Mouse (Mus musculus) G1E (cell line): Measurements from ENCODE around the gene Atxn7l2. TPM values are rescaled to one million over a fixed set of nuclear protein-coding genes. Genes with fewer than 3 reads are reported as not detected.
"Not testable (repeated sequence)": the region's sequence is repeated elsewhere in the genome, so short reads cannot be mapped to it uniquely, and the experiment has no call there.

Experiments used
- ATAC-seq: 2 replicates; pipeline ENCODE4 v1.8.0; 2016; ENCODE audit warnings: mild to moderate bottlenecking; ENCODE audit not compliant: insufficient number of reproducible peaks, poor library complexity, low FRiP score, severe bottlenecking; ENCODE audit errors: extremely low read depth
- DNase-seq: peaks from one replicate; pipeline ENCODE4 v3.0.0; 2012; ENCODE audit warnings: low spot score
- H3K27me3 ChIP-seq: 2 replicates; pipeline ENCODE4 v1.6.1; 2012; ENCODE audit warnings: mild to moderate bottlenecking, low read length, inconsistent platforms; ENCODE audit not compliant: insufficient read depth
- H3K36me3 ChIP-seq: replicated peaks from 2 replicates; pipeline ENCODE3; 2012; ENCODE audit warnings: mild to moderate bottlenecking, inconsistent platforms
- H3K4me1 ChIP-seq: 2 replicates; pipeline ENCODE4 v1.6.1; 2012; ENCODE audit warnings: low read depth, low read length, inconsistent platforms, mixed read lengths; ENCODE audit not compliant: insufficient read depth
- H3K4me3 ChIP-seq: 2 replicates; pipeline ENCODE4 v1.5.1; 2012; ENCODE audit warnings: low read depth, mild to moderate bottlenecking, inconsistent platforms, low read length, moderate library complexity, mixed read lengths
- H3K9me3 ChIP-seq: replicated peaks from 2 replicates; pipeline ENCODE4 v1.6.1; 2012; ENCODE audit warnings: inconsistent platforms
- CTCF ChIP-seq: IDR thresholded peaks from 2 replicates; pipeline ENCODE4 v1.5.1; 2012; ENCODE audit warnings: low read depth, low read length, inconsistent platforms, mixed read lengths
- GATA1 ChIP-seq: IDR thresholded peaks from 2 replicates; pipeline ENCODE4 v1.6.1; 2012; ENCODE audit warnings: borderline replicate concordance, low read length, inconsistent platforms, mixed read lengths
- GATA2 ChIP-seq: IDR thresholded peaks from 2 replicates; pipeline ENCODE4 v1.6.1; 2012; ENCODE audit warnings: low read depth, low read length, inconsistent platforms, borderline replicate concordance
- POLR2AphosphoS5 ChIP-seq: IDR thresholded peaks from 2 replicates; pipeline ENCODE4 v1.6.1; 2012; ENCODE audit warnings: low read depth, low read length, inconsistent platforms; ENCODE audit not compliant: insufficient replicate concordance
- TAL1 ChIP-seq: conservative IDR thresholded peaks from 2 replicates; pipeline ENCODE4 v1.6.1; 2012; ENCODE audit warnings: low read depth, low read length, inconsistent platforms, mixed read lengths
- polyA plus RNA-seq: library from polyadenylated mRNA; stranded (reverse); fragments of >175 nt; gene quantifications from 2 replicates; pipeline ENCODE4 v1.2.3, GENCODE M21; 2012
- total RNA-seq, 2 experiments: library from RNA; stranded (forward) in 1 of 2; stranded (reverse) in 1 of 2; fragments of 200-1000 nt in 1 of 2; fragments of >200 nt in 1 of 2; fragmentation: Nextera tagmentation in 1 of 2; gene quantifications; 2 replicates each; pipeline ENCODE4 v1.2.3; 2014 to 2017

Gene Atxn7l2
- total RNA-seq (2014; fragmentation: Nextera tagmentation), result 8.0 and 8.6 TPM in 2 replicates
- total RNA-seq (2017), result 2.1 and 2.7 TPM in 2 replicates
- 17.0 and 19.7 TPM in 2 replicates for polyA plus RNA-seq

- peaks cover 32% of the 10 kb centered on the region for H3K36me3 ChIP-seq
- H3K4me3 ChIP-seq, result peak within 1 kb of the TSS; percentile 77
- ATAC-seq (peak; percentile 68), DNase-seq (peak; percentile 74)
- TF ChIP-seq TAL1, result no peak
- no peak for TF ChIP-seq GATA1
- 0 out of 2 replicates have a peak, but pooled peaks have one; percentile 20 for TF ChIP-seq POLR2AphosphoS5
- H3K9me3 ChIP-seq, result no peaks in the 10 kb centered on the region
- peaks cover 34% of the 10 kb centered on the region for H3K4me1 ChIP-seq
- no peaks in the 10 kb centered on the region; the same call in 1 of the 2 replicates for H3K27me3 ChIP-seq
Observed at GRCm38 (mm10) chr3:108210771-108211139, at the start of gene Atxn7l2. TSS of gene Atxn7l2 (minus strand) at chr3:108210934.

GRCm38 (mm10) chr3:108259319-108259718 is 48.6 kb upstream of the Atxn7l2 start:
- Histone ChIP-seq H3K4me3 (no peak overlapping the region; the same call in 1 of the 2 replicates), H3K4me1 (peaks cover 28% of the 10 kb centered on the region), H3K36me3 (peaks cover 37% of the 10 kb centered on the region), H3K27me3 (no peaks in the 10 kb centered on the region), H3K9me3 (no peaks in the 10 kb centered on the region)
- ATAC-seq (peak; percentile 54), DNase-seq (peak; percentile 43)
- TF ChIP-seq GATA1, result no peak
- no peak for TF ChIP-seq GATA2
- TF ChIP-seq POLR2AphosphoS5, result no peak

- H3K36me3 ChIP-seq, result peaks cover 35% of the 10 kb centered on the region
- H3K4me3 ChIP-seq, result peak overlapping the region; percentile 85
- H3K9me3 ChIP-seq, result no peaks in the 10 kb centered on the region
- H3K4me1 ChIP-seq, result peaks cover 25% of the 10 kb centered on the region
- DNase-seq, result no peak
- ATAC-seq, result no peak
- no peaks in the 10 kb centered on the region for H3K27me3 ChIP-seq
- TF ChIP-seq CTCF (no peak), GATA2 (no peak), GATA1 (no peak), TAL1 (no peak), POLR2AphosphoS5 (no peak)
Observed at GRCm38 (mm10) chr3:108257831-108258500, 47.2 kb upstream of the Atxn7l2 start.

GRCm38 (mm10) chr3:108256719-108257637 is 46.2 kb upstream of the Atxn7l2 start, which contains the start of gene Psma5:
TSS of gene Psma5 (plus strand) at chr3:108256926.
- ATAC-seq (peak; percentile 96), DNase-seq (peak; percentile 95)
- peaks cover 27% of the 10 kb centered on the region for H3K36me3 ChIP-seq
- TF ChIP-seq TAL1, result no peak
- TF ChIP-seq CTCF, result no peak
- TF ChIP-seq GATA2, result no peak
- no peak for TF ChIP-seq POLR2AphosphoS5
- TF ChIP-seq GATA1, result no peak
- H3K4me3 ChIP-seq, result peak within 1 kb of the TSS; percentile 85
- H3K27me3 ChIP-seq, result no peaks in the 10 kb centered on the region
- H3K4me1 ChIP-seq, result peaks cover 25% of the 10 kb centered on the region
- no peaks in the 10 kb centered on the region for H3K9me3 ChIP-seq

GRCm38 (mm10) chr3:108246857-108247256 is 36.1 kb upstream of the Atxn7l2 start:
- ATAC-seq (no peak), DNase-seq (no peak)
- no peaks in the 10 kb centered on the region for H3K9me3 ChIP-seq
- H3K4me1 ChIP-seq, result 0 out of 2 replicates have a peak, but pooled peaks cover 3% of the 10 kb centered on the region
- TF ChIP-seq POLR2AphosphoS5, result no peak
- no peak for TF ChIP-seq GATA1
- no peak for TF ChIP-seq GATA2
- no peak for TF ChIP-seq CTCF
- TF ChIP-seq TAL1, result no peak
- no peak overlapping the region for H3K4me3 ChIP-seq
- H3K36me3 ChIP-seq, result no peaks in the 10 kb centered on the region
- H3K27me3 ChIP-seq, result no peaks in the 10 kb centered on the region; the same call in none of the 2 replicates

- DNase-seq (no peak), ATAC-seq (no peak)
- H3K27me3 ChIP-seq, result peaks cover 6% of the 10 kb centered on the region; the same call in 1 of the 2 replicates
- H3K4me1 ChIP-seq, result no peaks in the 10 kb centered on the region
- H3K9me3 ChIP-seq, result no peaks in the 10 kb centered on the region
- no peak for TF ChIP-seq GATA1
- no peak overlapping the region for H3K4me3 ChIP-seq
- H3K36me3 ChIP-seq, result no peaks in the 10 kb centered on the region
Observed at GRCm38 (mm10) chr3:108241243-108241839, 30.6 kb upstream of the Atxn7l2 start.

- not testable (repeated sequence) for H3K27me3 ChIP-seq, H3K4me1 ChIP-seq, H3K36me3 ChIP-seq, DNase-seq, ATAC-seq, H3K9me3 ChIP-seq, H3K4me3 ChIP-seq
Observed at GRCm38 (mm10) chr3:108237474-108238102, 26.9 kb upstream of the Atxn7l2 start.
